Mouse (Mus musculus): ENCODE measurements around the gene Klf13.
A peak's percentile ranks its signal among the peaks of the same experiment; 100 is the strongest.

DNA sequence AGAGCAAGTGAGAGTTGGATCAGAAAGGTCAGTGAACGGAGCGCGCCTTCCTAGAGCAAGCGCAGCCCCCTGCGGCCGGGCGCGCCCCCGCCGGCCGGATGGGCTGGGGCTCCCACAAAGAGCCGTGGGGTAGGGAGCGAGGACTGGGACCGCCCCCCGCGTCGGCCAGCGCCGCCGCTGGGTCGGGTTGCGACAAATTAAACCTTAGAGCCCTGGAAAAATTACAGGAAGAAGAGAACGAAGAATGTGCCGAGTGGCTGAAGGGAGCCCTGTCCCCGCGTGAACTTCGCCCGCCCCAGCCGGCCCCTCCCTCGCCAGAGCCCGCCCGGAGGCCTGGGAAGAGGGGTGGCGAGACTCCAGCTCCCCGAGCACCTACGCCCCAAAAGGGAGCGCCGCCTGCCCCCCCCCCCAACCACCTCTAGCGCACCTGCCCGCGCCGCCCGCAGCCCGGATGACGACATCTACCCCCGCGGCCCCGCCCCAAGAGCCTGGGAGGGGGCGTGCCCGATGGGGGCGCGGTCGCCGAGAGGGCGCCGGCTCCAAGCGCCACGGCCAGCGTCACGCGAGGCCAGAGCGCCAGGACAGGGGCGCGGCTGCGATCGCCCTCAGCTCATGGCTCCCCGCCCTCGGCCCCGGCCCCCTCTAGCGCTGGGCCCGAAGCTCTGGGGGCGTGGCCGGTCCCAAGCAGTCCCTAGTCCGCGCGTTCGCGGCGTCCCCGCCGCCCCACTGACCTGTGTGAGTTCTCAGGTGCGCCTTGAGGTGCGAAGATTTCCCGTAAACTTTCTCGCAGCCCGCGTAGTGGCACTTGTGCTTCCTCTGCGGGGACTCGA, 1.3 kb downstream of the Klf13 start:
- peak; percentile 76 for TF ChIP-seq POLR2A (IDR thresholded peaks at IDR 0.05; ENCODE audit: insufficient read depth, low read depth, low read length)
- TF ChIP-seq EP300 (IDR thresholded peaks at IDR 0.05; ENCODE audit: insufficient read depth, low read depth, low read length) = no peak
- peak; percentile 46 for TF ChIP-seq CTCF (IDR thresholded peaks at IDR 0.05)
